Mouse (Mus musculus) forebrain, postnatal 0 days (tissue): ENCODE data around the gene Mzf1. TPM values are rescaled to one million over a fixed set of nuclear protein-coding genes. Genes with fewer than 3 reads are reported as not detected.
"Not testable (repeated sequence)": the region's sequence is repeated elsewhere in the genome, so short reads cannot be mapped to it uniquely, and the experiment has no call there.

Source experiments
- ATAC-seq: fragments of 200-750 bp; cut with Nextera tagmentation; 2 replicates; pipeline ENCODE4 v1.8.0; 2017; ENCODE audit warnings: mild to moderate bottlenecking, moderate library complexity
- DNase-seq: peaks from one replicate; pipeline ENCODE4 v3.0.0-alpha.2; 2015
- H3K27ac ChIP-seq: fragments of 300-500 bp; sonication (generic); 2 replicates; pipeline ENCODE4 v1.5.1; 2014; ENCODE audit warnings: low read depth, mild to moderate bottlenecking, antibody characterized with exemption, low read length, moderate library complexity, mixed read lengths
- H3K27me3 ChIP-seq: fragments of 300-500 bp; sonication (generic); 2 replicates; pipeline ENCODE4 v1.6.1; 2014; ENCODE audit warnings: mild to moderate bottlenecking, low read length, mixed read lengths; ENCODE audit not compliant: insufficient read depth
- H3K36me3 ChIP-seq: fragments of 300-500 bp; sonication (generic); 2 replicates; pipeline ENCODE4 v1.6.1; 2014; ENCODE audit warnings: mild to moderate bottlenecking, moderate library complexity; ENCODE audit not compliant: insufficient read depth
- H3K4me1 ChIP-seq: fragments of 300-500 bp; sonication (generic); 2 replicates; pipeline ENCODE4 v1.6.1; 2014; ENCODE audit warnings: antibody characterized with exemption; ENCODE audit not compliant: insufficient read depth
- H3K4me2 ChIP-seq: fragments of 300-500 bp; sonication (generic); 2 replicates; pipeline ENCODE4 v1.6.1; 2014; ENCODE audit warnings: low read depth, mild to moderate bottlenecking, moderate library complexity
- H3K4me3 ChIP-seq: fragments of 300-500 bp; sonication (generic); 2 replicates; pipeline ENCODE4 v1.5.1; 2014; ENCODE audit warnings: low read depth, low read length, mixed read lengths
- H3K9ac ChIP-seq: fragments of 300-500 bp; sonication (generic); 2 replicates; pipeline ENCODE4 v1.6.1; 2014; ENCODE audit warnings: mild to moderate bottlenecking
- H3K9me3 ChIP-seq: fragments of 300-500 bp; sonication (generic); 2 replicates; pipeline ENCODE4 v1.6.1; 2016; ENCODE audit warnings: low read length
- CTCF ChIP-seq: sonication (generic); IDR thresholded peaks from 2 replicates; pipeline ENCODE4 v1.5.1; 2016; ENCODE audit warnings: antibody characterized with exemption, control low read depth, low read depth
- WGBS: fragments of 180-500 bp; shearing (Covaris S2); extraction: QIAGEN DNeasy Blood & Tissue Kit; methylation state at CpG from one replicate; pipeline ENCODE4 v1.1.7; 2014; 5-methylcytosine and 5-hydroxymethylcytosine counted together
- polyA plus RNA-seq: library from polyadenylated mRNA; unstranded; fragments of >200 nt; fragmentation: Nextera tagmentation; extraction: Ambion mirVana; gene quantifications from 2 replicates; pipeline ENCODE4 v1.2.1, GENCODE M21; 2015
- total RNA-seq: library from RNA; depleted of rRNA; stranded (reverse); fragments of >200 nt; gene quantifications from 2 replicates; pipeline ENCODE4 v1.2.3, GENCODE M21; 2014; rRNA removed

Mzf1 gene
- 11.8 and 15.1 TPM in 2 replicates for total RNA-seq
- 10.1 and 12.9 TPM in 2 replicates for polyA plus RNA-seq

- WGBS: under 1% methylated on average over 41 of the region's 41 CpGs
- peak within 1 kb of the TSS; percentile 65 for H3K9ac ChIP-seq
- no peaks in the 10 kb centered on the region for H3K27me3 ChIP-seq
- peak within 1 kb of the TSS; percentile 96 for H3K27ac ChIP-seq
- no peaks in the 10 kb centered on the region for H3K9me3 ChIP-seq
- no peak; the same call in 1 of the 2 replicates for TF ChIP-seq CTCF
- H3K4me2 ChIP-seq: peak within 1 kb of the TSS; percentile 59
- H3K4me3 ChIP-seq: peak within 1 kb of the TSS; percentile 70
- DNase-seq: peak; percentile 100
- H3K4me1 ChIP-seq: 0 out of 2 replicates have a peak, but pooled peaks cover 3% of the 10 kb centered on the region
- peak; percentile 97 for ATAC-seq
- peaks cover 8% of the 10 kb centered on the region; the same call in 1 of the 2 replicates for H3K36me3 ChIP-seq
These were observed at the start of gene Mzf1 for GRCm38 (mm10) chr7:13054287-13055010. Gene Mzf1, minus strand, starts transcription at chr7:13054764.

- Histone ChIP-seq H3K36me3 (no peaks in the 10 kb centered on the region), H3K4me2 (no peak within 1 kb of the TSS)
These were observed 40.5 kb upstream of the Mzf1 start, which contains the start of gene Vmn1r85 for GRCm38 (mm10) chr7:13095073-13095472. Gene Vmn1r85, minus strand, starts transcription at chr7:13095173.

GRCm38 (mm10) chr7:13072293-13072692 is 17.7 kb upstream of the Mzf1 start:
- TF ChIP-seq CTCF: no peak
- H3K9me3 ChIP-seq: no peaks in the 10 kb centered on the region
- no peak overlapping the region for H3K9ac ChIP-seq
- DNase-seq: no peak
- no peak overlapping the region for H3K4me3 ChIP-seq
- 58% methylated on average over 5 of the region's 5 CpGs for whole genome bisulfite sequencing
- H3K4me2 ChIP-seq: no peak overlapping the region
- H3K4me1 ChIP-seq: no peaks in the 10 kb centered on the region
- H3K27ac ChIP-seq: no peak overlapping the region
- no peaks in the 10 kb centered on the region for H3K36me3 ChIP-seq
- H3K27me3 ChIP-seq: no peaks in the 10 kb centered on the region
- no peak for ATAC-seq

More at GRCm38 (mm10) chr7:13095073-13095472, 40.5 kb upstream of the Mzf1 start, which contains the start of gene Vmn1r85:
- no peaks in the 10 kb centered on the region for H3K27me3 ChIP-seq
- H3K4me1 ChIP-seq: no peaks in the 10 kb centered on the region
- no peak within 1 kb of the TSS for H3K9ac ChIP-seq
- ATAC-seq (no peak), DNase-seq (no peak)
- no peaks in the 10 kb centered on the region for H3K9me3 ChIP-seq
- H3K27ac ChIP-seq: no peak within 1 kb of the TSS
- no peak within 1 kb of the TSS for H3K4me3 ChIP-seq
- WGBS: 67% methylated on average over 3 of the region's 3 CpGs
- TF ChIP-seq CTCF: no peak

- not testable (repeated sequence) for H3K36me3 ChIP-seq, H3K9ac ChIP-seq, H3K4me3 ChIP-seq, ATAC-seq, H3K9me3 ChIP-seq, H3K27ac ChIP-seq, H3K4me2 ChIP-seq, H3K27me3 ChIP-seq, H3K4me1 ChIP-seq, DNase-seq
- 62% methylated on average over 2 of the region's 2 CpGs for WGBS
- TF ChIP-seq CTCF: peak; percentile 37
These were observed 8.8 kb upstream of the Mzf1 start for GRCm38 (mm10) chr7:13063399-13063798.

- no peak overlapping the region for H3K27ac ChIP-seq
- H3K9me3 ChIP-seq: no peaks in the 10 kb centered on the region
- 86% methylated on average over 9 of the region's 9 CpGs for WGBS
- H3K27me3 ChIP-seq: no peaks in the 10 kb centered on the region
- no peaks in the 10 kb centered on the region for H3K36me3 ChIP-seq
- no peak overlapping the region for H3K9ac ChIP-seq
- H3K4me3 ChIP-seq: no peak overlapping the region
- no peak for TF ChIP-seq CTCF
- H3K4me2 ChIP-seq: no peak overlapping the region
- ATAC-seq (no peak), DNase-seq (no peak)
- no peaks in the 10 kb centered on the region for H3K4me1 ChIP-seq
These were observed 5.0 kb upstream of the Mzf1 start for GRCm38 (mm10) chr7:13059536-13059935.

- ATAC-seq (no peak), DNase-seq (no peak)
- Histone ChIP-seq H3K27me3 (no peaks in the 10 kb centered on the region), H3K4me1 (0 out of 2 replicates have a peak, but pooled peaks cover 3% of the 10 kb centered on the region), H3K36me3 (peaks cover 3% of the 10 kb centered on the region; the same call in 1 of the 2 replicates), H3K9me3 (no peaks in the 10 kb centered on the region), H3K27ac (no peak overlapping the region), H3K4me2 (no peak overlapping the region), H3K9ac (no peak overlapping the region), H3K4me3 (no peak overlapping the region)
- WGBS: 52% methylated on average over 8 of the region's 8 CpGs
- peak; percentile 42; the same call in 1 of the 2 replicates for TF ChIP-seq CTCF
These were observed 2.5 kb upstream of the Mzf1 start for GRCm38 (mm10) chr7:13056913-13057700.
